Mouse (Mus musculus): ENCODE results near the gene Catsperz. TPM values are rescaled to one million over a fixed set of nuclear protein-coding genes. Genes with fewer than 3 reads are reported as not detected.

The Catsperz gene
- polyA plus RNA-seq, 1 experiment from 2014 or later = 2.3 TPM

DNA sequence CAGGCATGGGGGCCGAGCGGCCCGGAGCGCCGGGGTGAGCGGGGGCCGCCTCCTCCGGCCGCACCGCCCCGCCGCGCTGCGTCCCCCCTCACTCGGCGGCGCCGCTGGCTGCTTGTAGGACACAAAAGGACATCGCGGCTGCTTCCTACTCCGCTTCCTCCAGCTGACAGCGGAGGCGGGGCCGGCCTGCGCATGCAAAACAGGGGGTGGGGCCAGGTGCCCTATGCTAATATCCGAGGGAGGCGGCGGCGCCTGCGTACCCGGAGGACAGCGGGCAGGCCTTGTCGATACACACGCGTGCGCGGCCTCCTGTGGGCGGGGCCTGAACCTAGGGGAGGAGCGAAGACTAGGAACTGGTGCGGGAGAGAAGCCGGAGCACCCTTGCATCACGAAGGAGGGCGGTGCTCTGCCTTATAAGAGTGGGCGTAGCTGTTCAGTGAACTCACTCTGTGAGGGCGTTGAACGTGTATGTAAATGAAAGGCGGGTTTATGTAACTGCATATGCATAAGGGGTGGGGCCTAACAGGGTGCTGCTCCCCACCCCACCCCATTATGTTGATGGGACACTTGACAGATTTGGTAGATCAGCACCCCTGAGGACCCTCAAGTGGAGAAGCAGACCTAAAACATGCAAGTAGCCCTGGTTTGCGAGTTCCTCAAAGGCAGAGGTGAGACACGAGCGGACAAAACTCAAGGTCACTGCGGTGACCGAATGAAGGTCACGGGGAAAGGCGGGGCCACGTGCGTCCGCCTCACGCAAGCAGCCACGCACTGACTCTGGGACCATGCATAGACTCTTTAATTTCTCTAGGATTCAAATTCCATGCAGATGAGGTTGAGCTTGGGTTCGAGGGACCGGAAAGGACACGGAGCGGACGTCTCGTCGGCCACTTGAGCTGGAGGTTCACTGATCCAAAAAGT is 3.3 kb downstream of the Catsperz start, which contains the start of gene Esrra:
Gene Esrra, minus strand, starts transcription at position 167 of the 921 bp plus-strand sequence.
- Histone ChIP-seq H3K4me1 (replicated peaks) (peaks cover 47% of the 10 kb centered on the region), H3K4me3 (peak within 1 kb of the TSS; percentile 88), H3K27ac (ENCODE audit: poor library complexity, severe bottlenecking) (peak within 1 kb of the TSS; percentile 96), H3K4me2 (peak within 1 kb of the TSS; percentile 90), H3K9ac (peak within 1 kb of the TSS; percentile 97), H3K9me3 (replicated peaks) (peaks cover 4% of the 10 kb centered on the region; the same call in 1 of the 2 replicates), H3K36me3 (peaks cover 13% of the 10 kb centered on the region), H3K27me3 (replicated peaks) (peaks cover 28% of the 10 kb centered on the region)
- WGBS = under 1% methylated on average over 66 of the region's 66 CpGs
- peak; percentile 95 for ATAC-seq (ENCODE audit: insufficient number of reproducible peaks, low FRiP score)

DNA sequence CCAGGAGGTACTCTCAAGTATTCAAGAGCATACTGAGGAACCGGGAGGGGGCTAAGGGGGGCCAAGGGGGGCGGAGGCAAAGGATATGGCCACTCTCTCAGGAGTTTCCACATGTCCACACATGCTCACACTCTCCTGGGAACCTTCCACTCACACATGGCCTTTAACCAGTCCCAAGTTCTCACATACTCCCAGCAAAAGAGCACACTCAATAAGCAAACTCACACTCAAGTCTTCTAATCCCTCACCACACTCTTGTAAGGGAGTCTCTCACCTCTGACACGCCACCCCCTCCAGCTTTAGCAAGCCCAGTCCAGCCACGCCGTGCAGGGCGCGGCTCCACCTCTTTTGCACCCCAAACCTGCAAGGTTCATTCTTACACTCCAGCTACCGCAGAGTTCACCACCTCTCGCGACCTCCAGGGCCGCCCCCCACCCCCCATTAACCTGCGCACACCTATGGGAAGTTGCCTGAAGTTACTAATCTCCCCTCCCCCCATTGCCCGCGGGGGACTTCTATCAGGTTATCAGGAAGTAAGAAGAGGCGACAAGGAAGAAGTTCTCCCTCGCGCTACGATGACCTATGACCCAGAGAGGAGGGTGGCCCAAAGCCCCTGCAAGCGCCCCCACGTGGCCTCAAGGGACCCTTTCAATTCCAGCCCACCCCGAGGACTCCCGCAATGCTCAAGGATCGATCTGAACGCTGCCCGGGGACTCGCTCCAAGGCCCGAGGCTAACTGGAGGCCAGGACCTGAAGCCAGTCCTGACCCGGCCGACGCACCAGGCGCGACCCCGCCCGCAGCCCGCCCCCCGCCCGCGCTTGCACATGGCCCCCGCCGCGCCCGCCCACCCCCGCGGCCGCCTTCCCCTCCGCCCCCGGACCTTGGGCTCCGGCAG is 4.2 kb downstream of the Catsperz start:
- H3K9me3 ChIP-seq (replicated peaks) = peaks cover 1% of the 10 kb centered on the region; the same call in 1 of the 2 replicates
- peaks cover 49% of the 10 kb centered on the region for H3K4me1 ChIP-seq (replicated peaks)
- WGBS = 3% methylated on average over 46 of the region's 48 CpGs
- H3K27me3 ChIP-seq (replicated peaks) = peaks cover 19% of the 10 kb centered on the region
- H3K36me3 ChIP-seq = peaks cover 13% of the 10 kb centered on the region
- H3K4me3 ChIP-seq = peak overlapping the region; percentile 88
- peak overlapping the region; percentile 97 for H3K9ac ChIP-seq
- ATAC-seq (ENCODE audit: insufficient number of reproducible peaks, low FRiP score) = no peak
- peak overlapping the region; percentile 90 for H3K4me2 ChIP-seq
- peak overlapping the region; percentile 96 for H3K27ac ChIP-seq (ENCODE audit: poor library complexity, severe bottlenecking)

DNA sequence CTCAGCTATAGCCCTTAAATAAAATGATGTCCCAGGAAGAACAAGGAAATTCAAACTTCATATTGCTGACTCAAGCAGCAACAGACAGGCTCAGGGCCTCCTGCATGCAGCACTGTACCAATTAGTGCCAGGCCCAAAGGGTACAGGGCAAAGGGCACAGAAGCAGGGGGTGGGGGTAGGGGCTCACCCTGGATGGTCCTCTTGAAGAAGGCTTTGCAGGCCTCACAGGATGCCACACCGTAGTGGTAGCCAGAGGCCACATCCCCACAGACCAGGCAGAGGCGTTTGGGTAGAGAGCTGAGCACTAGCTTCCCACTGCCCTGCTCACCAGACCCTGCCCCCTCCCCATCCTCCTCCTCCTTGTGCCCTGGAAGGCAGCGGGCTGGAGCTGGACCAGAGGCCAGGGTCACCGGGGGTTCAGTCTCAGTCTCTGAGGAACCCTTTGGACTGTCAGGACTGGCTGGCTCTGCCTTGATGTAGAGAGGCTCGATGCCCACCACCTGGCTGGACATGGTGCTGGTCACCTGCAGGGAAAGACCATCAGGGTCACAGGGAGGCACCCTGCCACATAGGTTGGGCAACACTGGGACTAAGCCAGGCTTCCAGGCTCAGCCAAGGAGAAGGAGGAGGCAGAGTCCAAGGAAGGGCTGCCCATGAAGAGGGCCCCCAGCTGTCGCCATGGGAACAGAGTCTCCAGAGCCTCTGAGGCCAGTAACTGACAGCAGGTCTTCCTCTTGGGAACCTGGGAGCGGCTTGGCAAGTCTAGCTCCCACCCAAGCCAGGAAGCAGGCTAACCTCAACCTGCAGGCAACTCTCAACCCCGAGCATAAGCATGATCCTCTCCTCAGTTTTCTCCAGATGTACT is 5.1 kb downstream of the Catsperz start:
- Histone ChIP-seq H3K4me3 (peak overlapping the region; percentile 88), H3K36me3 (peaks cover 13% of the 10 kb centered on the region), H3K9me3 (replicated peaks) (no peaks in the 10 kb centered on the region), H3K27ac (ENCODE audit: poor library complexity, severe bottlenecking) (peak overlapping the region; percentile 96), H3K4me1 (replicated peaks) (peaks cover 49% of the 10 kb centered on the region), H3K9ac (peak overlapping the region; percentile 97), H3K4me2 (peak overlapping the region; percentile 90), H3K27me3 (replicated peaks) (peaks cover 10% of the 10 kb centered on the region)
- 41% methylated on average over 8 of the region's 8 CpGs for WGBS
- ATAC-seq (ENCODE audit: insufficient number of reproducible peaks, low FRiP score) = no peak

DNA sequence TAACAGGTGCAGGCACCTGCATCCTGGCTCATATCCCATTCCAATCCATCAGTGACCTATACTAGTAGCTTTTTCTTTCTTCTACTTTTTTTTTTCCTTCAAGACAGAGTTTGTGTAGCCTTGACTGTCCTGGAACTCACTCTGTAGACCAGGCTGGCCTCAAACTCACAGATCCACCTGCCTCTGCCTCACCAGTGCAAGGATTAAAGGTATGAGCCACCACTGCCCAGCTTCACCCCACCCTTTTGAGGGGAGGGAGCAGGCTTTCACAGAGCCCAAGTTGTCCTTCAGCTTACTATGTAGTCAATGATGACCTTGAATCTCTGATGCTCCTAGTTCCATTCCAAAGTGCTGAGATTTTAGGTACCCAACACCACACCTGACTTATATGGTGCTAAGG is 5.7 kb downstream of the Catsperz start:
- Histone ChIP-seq H3K9me3 (replicated peaks) (no peaks in the 10 kb centered on the region), H3K4me1 (replicated peaks) (peaks cover 44% of the 10 kb centered on the region), H3K27me3 (replicated peaks) (peaks cover 6% of the 10 kb centered on the region), H3K9ac (no peak overlapping the region), H3K27ac (ENCODE audit: poor library complexity, severe bottlenecking) (no peak overlapping the region), H3K4me2 (peak overlapping the region; percentile 90; the same call in 1 of the 2 replicates), H3K36me3 (peaks cover 15% of the 10 kb centered on the region), H3K4me3 (no peak overlapping the region)
- ATAC-seq (ENCODE audit: insufficient number of reproducible peaks, low FRiP score) = no peak

DNA sequence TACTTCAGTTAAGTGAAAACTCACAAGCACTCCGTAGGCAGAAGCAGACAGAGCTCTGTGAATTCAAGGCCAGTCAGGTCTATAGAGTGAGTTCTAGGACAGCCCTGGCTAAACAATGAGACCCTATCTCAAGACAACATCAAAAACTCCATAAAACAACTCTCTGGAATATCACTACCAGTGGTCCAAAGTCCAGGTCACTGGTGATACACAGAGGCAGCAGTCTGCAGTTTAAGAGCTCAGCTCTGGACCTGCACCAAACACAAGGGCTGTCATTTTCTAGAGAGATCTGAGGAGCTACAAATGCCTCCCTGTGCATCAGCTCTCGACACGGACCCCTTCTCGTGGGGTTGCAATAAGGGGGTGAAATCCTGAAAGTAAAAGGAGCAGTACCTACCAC is 6.9 kb downstream of the Catsperz start:
- Histone ChIP-seq H3K9ac (no peak overlapping the region), H3K27ac (ENCODE audit: poor library complexity, severe bottlenecking) (no peak overlapping the region), H3K4me3 (no peak overlapping the region), H3K36me3 (peaks cover 26% of the 10 kb centered on the region), H3K4me2 (no peak overlapping the region), H3K9me3 (replicated peaks) (no peaks in the 10 kb centered on the region), H3K4me1 (replicated peaks) (peaks cover 44% of the 10 kb centered on the region), H3K27me3 (replicated peaks) (peaks cover 3% of the 10 kb centered on the region)
- 90% methylated on average over 4 of the region's 4 CpGs for WGBS
- ATAC-seq (ENCODE audit: insufficient number of reproducible peaks, low FRiP score) = no peak

DNA sequence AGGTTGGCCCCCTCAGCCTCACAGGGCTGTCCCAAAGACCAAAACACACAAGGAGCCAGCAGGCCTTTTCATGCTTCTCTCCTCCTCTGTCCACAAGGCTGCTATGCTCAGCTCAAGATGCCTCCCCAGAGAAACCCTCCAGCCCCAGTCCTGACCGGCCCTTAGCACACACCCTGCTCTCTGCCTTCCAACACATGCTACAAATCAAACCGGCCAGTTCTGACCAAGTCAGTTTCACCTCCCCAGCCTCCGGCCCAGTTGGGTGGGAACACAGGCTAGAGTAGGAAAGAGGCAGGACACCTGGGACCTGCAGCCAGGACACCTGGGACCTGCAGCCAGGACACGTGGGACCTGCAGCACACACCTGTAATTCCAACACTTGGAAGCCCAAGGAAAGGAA is 8.7 kb downstream of the Catsperz start:
- Histone ChIP-seq H3K4me3 (no peak overlapping the region), H3K27ac (ENCODE audit: poor library complexity, severe bottlenecking) (no peak overlapping the region), H3K4me1 (replicated peaks) (peaks cover 38% of the 10 kb centered on the region), H3K4me2 (no peak overlapping the region), H3K36me3 (peaks cover 44% of the 10 kb centered on the region), H3K27me3 (replicated peaks) (no peaks in the 10 kb centered on the region), H3K9ac (no peak overlapping the region), H3K9me3 (replicated peaks) (no peaks in the 10 kb centered on the region)
- WGBS = 84% methylated on average over 4 of the region's 4 CpGs
- ATAC-seq (ENCODE audit: insufficient number of reproducible peaks, low FRiP score) = no peak

DNA sequence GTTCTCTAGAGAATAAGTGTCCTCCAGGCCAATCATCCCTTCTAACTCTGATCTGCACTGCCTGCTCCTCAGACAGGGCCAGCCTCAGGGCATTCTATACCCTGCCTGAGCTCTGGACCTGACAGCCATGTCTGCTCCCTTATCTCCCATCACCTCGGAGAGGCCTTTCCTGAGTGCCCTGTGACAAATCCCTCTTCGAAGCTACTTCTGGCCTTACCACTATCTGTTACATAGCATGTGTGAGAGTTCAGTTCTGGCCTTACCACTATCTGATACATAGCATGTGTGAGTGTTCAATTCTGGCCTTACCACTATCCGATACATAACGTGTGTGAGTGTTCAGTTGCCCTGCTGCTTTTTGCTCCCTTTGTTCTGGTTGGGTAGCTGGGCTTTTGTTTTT is 9.9 kb downstream of the Catsperz start:
- Histone ChIP-seq H3K36me3 (peaks cover 50% of the 10 kb centered on the region), H3K9me3 (replicated peaks) (no peaks in the 10 kb centered on the region)

DNA sequence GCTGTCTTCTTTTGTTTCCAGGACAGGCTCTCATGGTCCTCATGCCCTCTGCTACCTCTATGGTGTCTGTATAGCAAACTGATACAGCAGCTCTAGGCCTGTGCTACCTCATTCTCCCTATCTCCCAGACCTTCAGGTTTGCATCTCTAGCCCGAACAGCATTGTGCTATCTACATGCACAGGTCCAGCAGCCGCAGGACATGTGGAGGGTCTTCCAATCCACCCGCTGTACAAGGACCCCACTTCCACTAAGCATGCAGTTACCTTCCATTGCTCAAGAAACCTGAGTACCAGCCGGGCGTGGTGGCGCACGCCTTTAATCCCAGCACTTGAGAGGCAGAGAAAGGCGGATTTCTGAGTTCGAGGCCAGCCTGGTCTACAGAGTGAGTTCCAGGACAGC is 10.6 kb downstream of the Catsperz start:
- H3K4me3 ChIP-seq = no peak overlapping the region
- 88% methylated on average over 9 of the region's 9 CpGs for WGBS
- no peaks in the 10 kb centered on the region for H3K9me3 ChIP-seq (replicated peaks)
- H3K27ac ChIP-seq (ENCODE audit: poor library complexity, severe bottlenecking) = no peak overlapping the region
- no peaks in the 10 kb centered on the region for H3K27me3 ChIP-seq (replicated peaks)
- peaks cover 45% of the 10 kb centered on the region for H3K36me3 ChIP-seq
- ATAC-seq (ENCODE audit: insufficient number of reproducible peaks, low FRiP score) = no peak
- H3K9ac ChIP-seq = no peak overlapping the region
- H3K4me2 ChIP-seq = no peak overlapping the region
- H3K4me1 ChIP-seq (replicated peaks) = peaks cover 31% of the 10 kb centered on the region

More for the DNA sequence above, 9.9 kb downstream of the Catsperz start:
- Histone ChIP-seq H3K4me2 (no peak overlapping the region), H3K27ac (ENCODE audit: poor library complexity, severe bottlenecking) (no peak overlapping the region), H3K4me3 (no peak overlapping the region), H3K27me3 (replicated peaks) (no peaks in the 10 kb centered on the region), H3K9ac (no peak overlapping the region), H3K4me1 (replicated peaks) (peaks cover 38% of the 10 kb centered on the region)
- no peak for ATAC-seq (ENCODE audit: insufficient number of reproducible peaks, low FRiP score)
- WGBS = 26% methylated on average over 4 of the region's 4 CpGs

DNA sequence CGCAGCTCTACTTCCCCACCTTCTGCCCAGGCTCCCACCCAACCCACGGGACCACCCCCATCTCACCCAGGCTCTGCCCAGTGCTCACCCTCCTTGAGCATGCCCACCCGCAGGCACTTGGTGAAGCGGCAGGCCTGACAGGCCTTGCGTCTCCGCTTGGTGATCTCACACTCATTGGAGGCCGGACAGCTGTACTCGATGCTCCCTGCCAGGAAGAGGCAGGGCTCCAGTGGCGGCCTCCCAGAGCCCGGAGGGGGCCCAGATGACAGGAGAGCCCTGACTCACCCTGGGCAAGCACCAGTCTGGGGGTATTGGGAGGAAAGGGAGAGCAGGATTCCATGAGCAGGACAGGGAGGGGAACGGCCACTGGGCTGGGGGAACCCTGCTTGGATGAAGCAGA is 11.2 kb downstream of the Catsperz start:
- WGBS = 82% methylated on average over 10 of the region's 11 CpGs
- H3K4me3 ChIP-seq = no peak overlapping the region
- ATAC-seq (ENCODE audit: insufficient number of reproducible peaks, low FRiP score) = no peak
- peaks cover 26% of the 10 kb centered on the region for H3K4me1 ChIP-seq (replicated peaks)
- H3K4me2 ChIP-seq = no peak overlapping the region
- no peak overlapping the region for H3K27ac ChIP-seq (ENCODE audit: poor library complexity, severe bottlenecking)
- no peaks in the 10 kb centered on the region for H3K9me3 ChIP-seq (replicated peaks)
- H3K36me3 ChIP-seq = peaks cover 45% of the 10 kb centered on the region
- H3K9ac ChIP-seq = no peak overlapping the region
- H3K27me3 ChIP-seq (replicated peaks) = no peaks in the 10 kb centered on the region

DNA sequence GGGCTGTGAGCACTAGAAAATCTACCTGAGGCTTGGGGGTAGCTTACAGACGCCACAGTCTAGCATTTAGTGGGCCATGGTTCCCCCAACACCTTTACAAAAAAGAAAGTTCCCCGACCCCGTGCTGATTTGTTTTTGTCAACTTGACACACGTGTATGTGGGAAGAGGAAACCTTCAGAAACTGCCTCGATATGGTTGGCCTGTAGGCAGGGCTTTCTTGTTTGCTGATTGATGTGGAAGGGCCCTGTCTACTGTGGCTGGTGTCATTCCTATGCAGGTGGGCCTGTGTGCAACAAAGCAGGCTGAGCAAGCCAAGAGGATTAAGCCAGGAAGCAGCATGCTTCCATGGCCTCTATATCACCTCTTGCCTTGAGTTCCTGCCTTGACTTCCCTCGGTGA is 12.1 kb downstream of the Catsperz start:
- no peak for ATAC-seq (ENCODE audit: insufficient number of reproducible peaks, low FRiP score)
- H3K27me3 ChIP-seq (replicated peaks) = no peaks in the 10 kb centered on the region
- no peak overlapping the region for H3K4me2 ChIP-seq
- H3K9ac ChIP-seq = no peak overlapping the region
- peaks cover 37% of the 10 kb centered on the region for H3K36me3 ChIP-seq
- peaks cover 33% of the 10 kb centered on the region for H3K4me1 ChIP-seq (replicated peaks)
- H3K4me3 ChIP-seq = no peak overlapping the region
- no peak overlapping the region for H3K27ac ChIP-seq (ENCODE audit: poor library complexity, severe bottlenecking)
- no peaks in the 10 kb centered on the region for H3K9me3 ChIP-seq (replicated peaks)
- 86% methylated on average over 6 of the region's 6 CpGs for WGBS

Data from heart, embryonic 12.5 days (tissue).